Mouse (Mus musculus): ENCODE results near the gene Samd4b. TPM values are rescaled to one million over a fixed set of nuclear protein-coding genes. Genes with fewer than 3 reads are reported as not detected.

The Samd4b gene
- polyA plus RNA-seq, 1 experiment from 2014 or later = 18.5 TPM

DNA sequence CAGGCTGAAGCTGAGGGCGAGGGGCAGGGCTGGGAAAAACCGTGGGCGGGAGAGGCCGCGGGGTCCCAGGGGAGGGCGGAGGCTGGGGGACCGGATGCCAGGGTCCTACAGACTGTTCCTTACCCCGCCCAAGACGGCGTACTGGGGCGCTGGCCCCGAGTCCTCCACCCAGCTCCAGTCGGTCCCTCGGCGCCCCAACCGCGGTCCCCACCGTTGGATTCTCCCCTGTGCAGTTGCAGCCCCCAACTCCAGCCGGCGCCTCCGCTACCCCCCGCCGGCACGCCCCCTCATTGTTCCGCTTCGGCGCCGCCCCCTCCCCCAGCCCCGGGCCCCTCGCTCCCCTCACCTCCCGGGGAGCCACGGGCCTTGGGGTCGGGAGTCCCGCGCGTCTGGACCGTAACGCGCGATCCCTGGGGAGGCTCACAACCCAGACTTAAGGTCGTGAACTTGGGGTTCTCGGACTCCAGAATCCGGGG lies 226.4 kb downstream of the Samd4b start:
- H3K36me3 ChIP-seq = peaks cover 16% of the 10 kb centered on the region
- H3K27me3 ChIP-seq (replicated peaks) = no peaks in the 10 kb centered on the region
- ATAC-seq (ENCODE audit: insufficient read depth, low FRiP score, low read depth) = no peak
- H3K9ac ChIP-seq = peak overlapping the region; percentile 58
- WGBS = under 1% methylated on average over 40 of the region's 43 CpGs
- peak overlapping the region; percentile 95 for H3K27ac ChIP-seq
- H3K4me3 ChIP-seq (replicated peaks) = peak overlapping the region; percentile 63
- peaks cover 26% of the 10 kb centered on the region for H3K4me1 ChIP-seq
- peak overlapping the region; percentile 69 for H3K4me2 ChIP-seq
- no peaks in the 10 kb centered on the region for H3K9me3 ChIP-seq

DNA sequence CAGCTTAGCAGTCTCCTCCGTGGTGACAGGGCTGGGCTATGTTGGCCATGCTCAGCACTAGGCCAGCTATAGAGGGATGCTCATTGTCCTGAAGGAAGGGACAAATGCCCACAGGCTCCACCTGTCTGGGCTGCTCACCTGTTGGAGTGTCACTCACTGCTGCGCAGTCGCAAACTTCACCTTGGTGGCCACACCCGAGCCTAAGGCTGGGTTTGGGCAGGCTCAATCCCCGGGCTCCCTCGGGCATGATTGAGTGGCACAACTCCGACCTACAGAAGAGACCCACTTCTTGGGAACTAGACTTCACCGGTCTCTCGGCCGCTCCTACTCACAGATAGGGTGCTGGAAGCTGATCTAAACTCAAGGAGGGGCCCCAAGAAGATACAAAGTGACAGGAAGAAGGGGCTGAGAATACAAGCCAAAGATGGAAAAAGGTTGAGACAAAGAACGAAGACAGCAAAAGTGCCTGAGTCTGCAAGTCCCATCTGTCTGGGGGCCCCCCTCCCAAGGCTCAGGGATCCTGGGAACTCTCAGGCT lies 226.9 kb downstream of the Samd4b start:
- 4% methylated on average over 11 of the region's 11 CpGs for WGBS
- H3K36me3 ChIP-seq = peaks cover 19% of the 10 kb centered on the region
- H3K9me3 ChIP-seq = no peaks in the 10 kb centered on the region
- H3K4me1 ChIP-seq = peaks cover 21% of the 10 kb centered on the region
- H3K27ac ChIP-seq = peak overlapping the region; percentile 95
- peak overlapping the region; percentile 63 for H3K4me3 ChIP-seq (replicated peaks)
- no peaks in the 10 kb centered on the region for H3K27me3 ChIP-seq (replicated peaks)
- no peak for ATAC-seq (ENCODE audit: insufficient read depth, low FRiP score, low read depth)
- H3K4me2 ChIP-seq = peak overlapping the region; percentile 69
- H3K9ac ChIP-seq = peak overlapping the region; percentile 58

DNA sequence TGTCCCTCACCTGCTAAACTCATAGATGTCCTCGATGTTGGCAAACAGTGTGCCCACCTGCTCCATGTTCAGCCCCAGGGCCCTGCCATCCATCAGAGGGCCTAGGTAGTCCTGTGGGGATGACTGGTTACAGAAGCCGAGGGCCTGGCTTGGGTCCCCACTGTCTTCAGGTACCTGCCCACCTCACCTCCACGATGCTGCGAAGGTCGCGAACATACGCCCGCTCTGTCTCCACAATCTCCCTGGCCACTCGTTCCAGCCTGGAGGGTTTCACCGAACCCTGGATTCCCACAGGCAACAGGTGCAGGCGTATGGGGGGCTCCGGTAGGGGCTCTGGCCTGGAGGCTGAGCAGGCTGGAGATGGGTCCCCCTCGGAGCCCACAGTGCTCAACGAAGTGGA lies 227.9 kb downstream of the Samd4b start:
- Histone ChIP-seq H3K4me2 (peak overlapping the region; percentile 69), H3K36me3 (peaks cover 27% of the 10 kb centered on the region), H3K4me1 (peaks cover 20% of the 10 kb centered on the region), H3K9me3 (no peaks in the 10 kb centered on the region), H3K4me3 (replicated peaks) (peak overlapping the region; percentile 63), H3K27me3 (replicated peaks) (no peaks in the 10 kb centered on the region), H3K9ac (no peak overlapping the region), H3K27ac (no peak overlapping the region)
- ATAC-seq (ENCODE audit: insufficient read depth, low FRiP score, low read depth) = no peak
- 89% methylated on average over 14 of the region's 14 CpGs for WGBS

DNA sequence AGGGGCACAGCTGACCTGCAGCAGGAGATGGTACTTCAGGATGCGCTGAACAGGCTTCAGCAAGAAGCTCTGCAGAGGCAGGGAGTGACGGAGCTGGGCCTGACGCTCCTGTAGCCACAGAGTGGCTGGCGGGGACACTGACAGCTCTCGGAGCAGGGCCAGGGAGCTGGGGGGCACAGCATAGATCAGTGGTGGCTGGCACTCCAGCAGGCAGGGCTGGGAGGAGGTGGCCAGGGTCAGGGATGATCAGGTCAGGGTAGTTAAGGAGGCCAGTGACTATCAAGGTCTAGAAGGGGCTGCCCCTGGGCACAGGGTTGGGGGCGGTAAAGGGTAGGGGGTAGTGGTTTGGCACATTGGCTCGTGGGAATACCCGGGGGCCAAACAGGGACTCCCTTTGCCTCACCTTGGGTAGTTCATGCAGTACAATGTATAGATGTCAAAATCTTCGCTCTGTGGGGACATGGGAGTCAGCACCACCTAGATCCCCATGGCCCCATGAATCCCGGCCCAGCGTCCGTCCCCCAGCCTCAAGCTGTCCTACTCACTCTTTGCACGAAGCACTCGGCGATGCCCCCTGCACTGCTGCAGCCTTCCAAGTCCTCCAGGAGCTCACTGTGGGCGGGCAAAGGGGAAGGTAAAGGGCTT lies 229.5 kb downstream of the Samd4b start:
- H3K27ac ChIP-seq = no peak overlapping the region
- no peak overlapping the region for H3K4me3 ChIP-seq (replicated peaks)
- H3K27me3 ChIP-seq (replicated peaks) = no peaks in the 10 kb centered on the region
- WGBS = 88% methylated on average over 16 of the region's 16 CpGs
- H3K9ac ChIP-seq = no peak overlapping the region
- no peak overlapping the region for H3K4me2 ChIP-seq
- peaks cover 16% of the 10 kb centered on the region for H3K4me1 ChIP-seq
- H3K36me3 ChIP-seq = peaks cover 39% of the 10 kb centered on the region
- no peak for ATAC-seq (ENCODE audit: insufficient read depth, low FRiP score, low read depth)
- no peaks in the 10 kb centered on the region for H3K9me3 ChIP-seq

DNA sequence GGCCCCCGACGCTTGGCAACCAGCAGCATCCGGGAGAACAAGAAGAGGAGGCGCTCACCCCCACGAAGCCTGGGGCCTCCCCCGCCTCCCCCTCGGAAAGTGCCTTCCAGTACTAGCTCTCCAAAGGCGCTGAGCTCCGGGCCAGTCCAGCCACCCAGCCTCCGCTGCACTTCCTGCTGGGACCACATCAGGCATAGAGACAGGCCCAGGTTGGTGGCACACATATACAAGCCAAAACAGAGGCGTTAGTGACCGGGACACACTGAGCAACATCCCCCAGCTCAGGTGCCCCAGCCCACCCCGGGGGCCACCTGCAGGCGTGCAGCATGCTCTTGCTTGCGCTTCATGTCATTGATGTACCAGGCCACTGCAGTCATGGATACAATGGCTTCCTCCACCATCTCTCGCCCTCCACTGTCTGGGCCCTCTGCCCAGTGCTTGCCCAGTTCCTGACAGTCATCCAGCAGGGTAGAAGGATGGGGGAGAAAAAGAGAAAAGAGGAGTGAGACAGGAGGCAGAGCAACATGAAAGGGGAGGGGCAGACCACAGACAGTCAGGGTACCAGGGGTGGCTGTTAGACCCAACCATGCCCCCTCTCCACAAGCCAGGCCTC lies 230.2 kb downstream of the Samd4b start:
- WGBS = 88% methylated on average over 16 of the region's 16 CpGs
- Histone ChIP-seq H3K9ac (no peak overlapping the region), H3K9me3 (no peaks in the 10 kb centered on the region), H3K4me1 (peaks cover 16% of the 10 kb centered on the region), H3K36me3 (peaks cover 42% of the 10 kb centered on the region), H3K27ac (no peak overlapping the region), H3K4me2 (no peak overlapping the region), H3K27me3 (replicated peaks) (no peaks in the 10 kb centered on the region), H3K4me3 (replicated peaks) (no peak overlapping the region)
- ATAC-seq (ENCODE audit: insufficient read depth, low FRiP score, low read depth) = no peak

DNA sequence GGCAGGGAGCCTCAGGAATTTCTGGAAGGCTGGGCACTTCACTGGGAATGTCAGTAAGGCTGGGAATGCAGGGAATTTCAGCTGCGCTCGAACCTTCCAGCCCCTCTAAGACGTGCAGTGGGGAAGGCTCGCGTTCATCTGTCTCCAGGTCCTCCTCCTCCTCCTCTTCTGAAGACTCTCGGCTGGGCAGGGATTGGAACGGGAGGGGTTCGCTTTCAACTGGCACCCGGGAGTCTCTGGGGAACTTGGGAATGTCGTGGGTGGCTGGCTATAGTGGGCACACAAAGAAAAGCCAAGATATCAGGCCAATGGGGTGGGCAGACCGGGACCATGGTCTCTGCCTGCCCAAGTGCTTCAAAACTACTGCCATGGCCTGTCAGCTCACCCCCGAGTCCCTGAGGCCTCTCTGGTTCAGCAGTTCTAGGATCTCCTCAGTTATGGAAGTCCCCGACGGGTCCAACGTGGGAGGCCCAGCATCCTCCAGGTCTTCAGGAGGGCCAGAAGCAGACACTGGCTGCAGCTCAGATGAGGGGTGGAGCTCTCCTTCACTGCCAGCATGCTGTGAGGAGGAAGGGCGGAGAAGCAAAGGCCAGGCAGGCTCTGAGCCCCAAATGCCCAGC lies 235.4 kb downstream of the Samd4b start:
- Histone ChIP-seq H3K9me3 (no peaks in the 10 kb centered on the region), H3K4me1 (peaks cover 19% of the 10 kb centered on the region), H3K27me3 (replicated peaks) (no peaks in the 10 kb centered on the region), H3K4me3 (replicated peaks) (no peak overlapping the region), H3K4me2 (no peak overlapping the region), H3K36me3 (peaks cover 72% of the 10 kb centered on the region), H3K9ac (no peak overlapping the region), H3K27ac (no peak overlapping the region)
- ATAC-seq (ENCODE audit: insufficient read depth, low FRiP score, low read depth) = no peak
- 76% methylated on average over 16 of the region's 16 CpGs for WGBS

DNA sequence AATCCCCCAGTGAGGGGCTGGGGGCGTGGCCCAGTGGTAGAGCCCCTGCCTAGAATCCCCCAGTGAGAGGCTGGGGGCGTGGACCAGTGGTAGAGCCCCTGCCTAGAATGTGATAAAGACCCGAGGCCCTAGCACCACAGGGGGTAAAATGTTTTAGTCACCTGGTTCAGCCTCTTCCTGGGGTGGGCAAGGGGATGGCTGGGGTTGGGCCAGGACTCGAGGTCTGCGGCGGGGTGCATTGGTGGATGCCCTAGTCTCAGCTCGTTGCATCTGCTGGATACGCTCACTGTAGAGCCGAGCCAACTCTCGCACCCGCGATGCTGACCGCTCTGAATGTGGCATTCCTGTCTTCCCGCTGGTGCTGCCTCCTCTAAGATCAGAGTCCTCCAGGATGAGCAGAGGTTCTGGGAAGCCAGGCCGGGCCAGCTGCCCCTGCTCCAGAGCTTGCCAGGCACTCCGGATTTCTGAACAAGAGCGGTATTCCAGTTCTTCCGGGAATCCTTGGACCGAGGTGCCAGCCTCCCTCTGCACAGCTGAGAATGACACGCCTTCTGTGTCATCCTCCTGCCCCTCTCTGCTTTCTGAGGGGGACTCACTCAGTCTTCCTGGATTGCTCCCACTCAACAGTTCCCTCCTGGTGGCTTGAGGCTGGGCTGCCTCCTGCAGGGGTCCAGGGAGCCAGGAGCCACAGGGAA lies 236.2 kb downstream of the Samd4b start:
- 92% methylated on average over 20 of the region's 20 CpGs for WGBS
- H3K4me2 ChIP-seq = no peak overlapping the region
- no peaks in the 10 kb centered on the region for H3K27me3 ChIP-seq (replicated peaks)
- H3K9ac ChIP-seq = no peak overlapping the region
- peaks cover 66% of the 10 kb centered on the region for H3K36me3 ChIP-seq
- no peak for ATAC-seq (ENCODE audit: insufficient read depth, low FRiP score, low read depth)
- peaks cover 24% of the 10 kb centered on the region for H3K4me1 ChIP-seq
- H3K4me3 ChIP-seq (replicated peaks) = no peak overlapping the region
- no peaks in the 10 kb centered on the region for H3K9me3 ChIP-seq
- H3K27ac ChIP-seq = no peak overlapping the region

DNA sequence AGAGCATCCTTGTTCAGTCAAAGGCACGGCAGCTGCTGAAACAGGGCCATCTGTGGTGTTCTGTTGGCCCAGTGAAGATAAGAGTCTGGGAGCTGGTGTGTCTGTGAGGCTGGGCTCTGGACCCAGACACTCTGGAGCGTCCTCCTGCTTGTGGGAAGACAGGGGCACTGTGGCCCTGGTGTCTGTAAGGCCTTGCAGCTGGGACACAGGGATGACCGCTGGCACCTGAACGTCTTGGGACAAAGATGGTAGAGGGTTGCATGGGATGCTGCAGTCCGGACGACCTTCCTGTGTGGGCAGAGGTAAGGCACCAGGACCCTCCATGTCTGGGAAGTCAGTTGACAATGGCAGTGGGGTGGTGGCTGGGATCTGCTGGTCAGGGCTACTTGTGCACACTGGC lies 237.7 kb downstream of the Samd4b start:
- Histone ChIP-seq H3K27me3 (replicated peaks) (no peaks in the 10 kb centered on the region), H3K27ac (no peak overlapping the region), H3K4me3 (replicated peaks) (no peak overlapping the region), H3K4me2 (no peak overlapping the region), H3K36me3 (peaks cover 55% of the 10 kb centered on the region), H3K4me1 (peaks cover 27% of the 10 kb centered on the region), H3K9ac (no peak overlapping the region), H3K9me3 (no peaks in the 10 kb centered on the region)
- ATAC-seq (ENCODE audit: insufficient read depth, low FRiP score, low read depth) = no peak
- WGBS = 92% methylated on average over 6 of the region's 6 CpGs

DNA sequence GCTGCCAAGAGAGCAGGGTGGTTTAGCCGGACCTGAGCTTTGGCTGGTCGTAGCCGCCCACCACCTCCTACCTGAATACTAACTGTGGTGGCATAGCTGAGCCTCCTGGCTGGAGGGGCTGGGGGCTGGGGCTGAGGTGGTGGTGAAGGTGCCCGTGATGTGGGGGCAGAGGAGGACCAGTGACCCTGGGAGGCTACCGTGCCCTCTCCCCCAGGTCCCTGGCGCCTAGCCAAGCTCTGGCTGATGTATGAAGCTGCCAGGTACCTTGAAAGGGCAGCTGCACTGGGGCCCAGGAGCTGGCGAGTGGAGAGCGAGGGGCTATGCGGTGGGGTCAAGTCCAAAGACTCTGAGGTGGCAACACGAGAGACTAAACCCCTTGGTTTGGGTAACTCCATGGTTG lies 238.1 kb downstream of the Samd4b start:
- Histone ChIP-seq H3K4me2 (no peak overlapping the region), H3K4me1 (peaks cover 27% of the 10 kb centered on the region), H3K36me3 (peaks cover 51% of the 10 kb centered on the region), H3K9ac (no peak overlapping the region), H3K9me3 (no peaks in the 10 kb centered on the region), H3K27ac (no peak overlapping the region), H3K27me3 (replicated peaks) (no peaks in the 10 kb centered on the region), H3K4me3 (replicated peaks) (no peak overlapping the region)
- WGBS = 87% methylated on average over 10 of the region's 10 CpGs
- no peak for ATAC-seq (ENCODE audit: insufficient read depth, low FRiP score, low read depth)

DNA sequence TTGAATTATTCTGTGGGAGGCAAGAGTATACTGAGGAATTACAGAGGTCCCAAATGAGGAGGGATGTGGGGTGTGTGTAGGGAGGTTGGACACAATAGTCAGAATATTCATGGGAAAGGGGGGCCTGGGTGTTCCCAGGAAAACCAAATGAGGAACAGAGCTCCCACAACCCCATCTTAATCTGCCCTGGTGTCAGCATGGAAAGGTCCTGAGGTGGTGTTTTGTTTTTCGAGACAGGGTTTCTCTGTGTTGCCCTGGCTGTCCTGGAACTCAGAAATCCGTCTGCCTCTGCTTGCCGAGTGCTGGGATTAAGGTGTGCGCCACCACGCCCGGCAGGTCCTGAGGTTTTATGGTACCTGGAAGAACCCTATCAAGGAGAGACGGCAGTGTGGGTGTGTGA lies 239.5 kb downstream of the Samd4b start:
- H3K4me2 ChIP-seq = peak overlapping the region; percentile 14; the same call in 1 of the 2 replicates
- H3K27me3 ChIP-seq (replicated peaks) = no peaks in the 10 kb centered on the region
- no peak overlapping the region for H3K9ac ChIP-seq
- WGBS = 55% methylated on average over 7 of the region's 7 CpGs
- peak overlapping the region; percentile 50 for H3K27ac ChIP-seq
- peaks cover 54% of the 10 kb centered on the region for H3K36me3 ChIP-seq
- H3K4me1 ChIP-seq = peaks cover 27% of the 10 kb centered on the region
- H3K4me3 ChIP-seq (replicated peaks) = no peak overlapping the region
- no peak for ATAC-seq (ENCODE audit: insufficient read depth, low FRiP score, low read depth)
- H3K9me3 ChIP-seq = no peaks in the 10 kb centered on the region

DNA sequence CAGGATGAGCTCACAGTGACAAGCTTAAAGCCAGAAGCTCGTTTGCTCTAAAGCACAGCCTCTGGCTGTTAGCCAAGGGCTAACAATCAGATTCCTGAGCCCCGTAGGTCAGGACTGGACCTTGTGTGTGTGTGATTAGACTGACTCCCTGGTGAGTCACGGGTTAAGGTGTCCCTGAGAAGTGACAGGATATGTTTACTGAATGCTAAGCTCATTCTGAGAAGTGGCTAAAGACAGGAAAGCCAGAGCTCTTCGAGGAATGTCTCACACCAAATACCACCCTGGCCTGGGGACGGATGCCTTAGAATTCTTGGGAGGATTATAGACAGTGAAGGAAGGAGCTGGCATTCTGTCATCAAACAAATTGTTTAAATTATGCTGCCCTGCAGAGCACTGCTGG lies 240.0 kb downstream of the Samd4b start:
- no peak for ATAC-seq (ENCODE audit: insufficient read depth, low FRiP score, low read depth)
- Histone ChIP-seq H3K9ac (no peak overlapping the region), H3K4me2 (peak overlapping the region; percentile 14; the same call in 1 of the 2 replicates)

More for the DNA sequence above, 240.0 kb downstream of the Samd4b start:
- Histone ChIP-seq H3K27ac (peak overlapping the region; percentile 50), H3K4me3 (replicated peaks) (0 out of 2 replicates have a peak overlapping the region, but pooled peaks have one; percentile 0), H3K9me3 (no peaks in the 10 kb centered on the region), H3K4me1 (peaks cover 27% of the 10 kb centered on the region), H3K36me3 (peaks cover 58% of the 10 kb centered on the region), H3K27me3 (replicated peaks) (no peaks in the 10 kb centered on the region)
- 4% methylated on average over 5 of the region's 5 CpGs for WGBS
